Mouse (Mus musculus) intestine, embryonic 14.5 days (tissue): Measurements from ENCODE around the gene Nuak1. TPM values are rescaled to one million over a fixed set of nuclear protein-coding genes. Genes with fewer than 3 reads are reported as not detected.
"Not testable (repeated sequence)": the region's sequence is repeated elsewhere in the genome, so short reads cannot be mapped to it uniquely, and the experiment has no call there.

Experiments used
- ATAC-seq: fragments of 200-750 bp; cut with Nextera tagmentation; replicated peaks from 2 replicates; pipeline ENCODE4 v1.8.0; 2017; ENCODE audit warnings: low read depth, moderate number of reproducible peaks, moderate TSS enrichment, moderate library complexity; ENCODE audit not compliant: low FRiP score, low TSS enrichment
- DNase-seq: peaks from one replicate; pipeline ENCODE4 v3.0.0-alpha.2; 2018; ENCODE audit warnings: low spot score
- H3K27ac ChIP-seq: fragments of 300-500 bp; sonication (generic); 2 replicates; pipeline ENCODE4 v1.5.1; 2014; ENCODE audit warnings: low read depth, mild to moderate bottlenecking, control low read depth
- H3K27me3 ChIP-seq: fragments of 300-500 bp; sonication (generic); replicated peaks from 2 replicates; pipeline ENCODE4 v1.6.1; 2014; ENCODE audit warnings: low read length, control low read depth; ENCODE audit not compliant: control insufficient read depth, insufficient read depth
- H3K36me3 ChIP-seq: fragments of 300-500 bp; sonication (generic); 2 replicates; pipeline ENCODE4 v1.6.1; 2014; ENCODE audit warnings: low read length, control low read depth; ENCODE audit not compliant: control insufficient read depth, insufficient read depth
- H3K4me1 ChIP-seq: fragments of 300-500 bp; sonication (generic); replicated peaks from 2 replicates; pipeline ENCODE4 v1.6.1; 2014; ENCODE audit warnings: low read length, control low read depth, mixed read lengths; ENCODE audit not compliant: control insufficient read depth, insufficient read depth
- H3K4me2 ChIP-seq: fragments of 300-500 bp; sonication (generic); 2 replicates; pipeline ENCODE4 v1.6.1; 2014; ENCODE audit warnings: low read length
- H3K4me3 ChIP-seq: fragments of 300-500 bp; sonication (generic); 2 replicates; pipeline ENCODE4 v1.5.1; 2014; ENCODE audit warnings: low read depth, low read length, control low read depth, mixed read lengths
- H3K9ac ChIP-seq: fragments of 300-500 bp; sonication (generic); 2 replicates; pipeline ENCODE4 v1.6.1; 2014; ENCODE audit warnings: mild to moderate bottlenecking, low read length
- H3K9me3 ChIP-seq: fragments of 300-500 bp; sonication (generic); 2 replicates; pipeline ENCODE4 v1.6.1; 2016; ENCODE audit warnings: low read length, control low read depth; ENCODE audit not compliant: control insufficient read depth
- WGBS: fragments of 180-500 bp; shearing (Covaris S2); extraction: QIAGEN DNeasy Blood & Tissue Kit; methylation state at CpG from one replicate; pipeline ENCODE4 v1.1.7; 2014; 5-methylcytosine and 5-hydroxymethylcytosine counted together
- polyA plus RNA-seq: library from polyadenylated mRNA; unstranded; fragments of >200 nt; fragmentation: Nextera tagmentation; extraction: Ambion mirVana; gene quantifications from 2 replicates; pipeline ENCODE4 v1.2.1, GENCODE M21; 2014

The Nuak1 gene
- polyA plus RNA-seq = 0.93 and 1.2 TPM in 2 replicates

- Histone ChIP-seq H3K4me3 (peak within 1 kb of the TSS; percentile 64), H3K27ac (peak within 1 kb of the TSS; percentile 93), H3K9me3 (no peaks in the 10 kb centered on the region), H3K4me1 (peaks cover 23% of the 10 kb centered on the region), H3K27me3 (no peaks in the 10 kb centered on the region), H3K4me2 (peak within 1 kb of the TSS; percentile 78), H3K36me3 (no peaks in the 10 kb centered on the region), H3K9ac (peak within 1 kb of the TSS; percentile 92)
- peak; percentile 85 for ATAC-seq
- 1% methylated on average over 48 of the region's 94 CpGs for WGBS
- peak; percentile 89 for DNase-seq
These were observed at the start of gene Nuak1 for GRCm38 (mm10) chr10:84440541-84441433. Nuak1 (minus strand) TSS chr10:84440597.

GRCm38 (mm10) chr10:84490115-84490514 is 49.7 kb upstream of the Nuak1 start:
- H3K36me3 ChIP-seq = no peaks in the 10 kb centered on the region
- no peak for ATAC-seq

GRCm38 (mm10) chr10:84488315-84488714 is 47.9 kb upstream of the Nuak1 start:
- Histone ChIP-seq H3K9me3 (0 out of 2 replicates have a peak, but pooled peaks cover 2% of the 10 kb centered on the region), H3K4me3 (no peak overlapping the region), H3K9ac (no peak overlapping the region), H3K4me2 (no peak overlapping the region), H3K27ac (no peak overlapping the region), H3K27me3 (no peaks in the 10 kb centered on the region), H3K36me3 (no peaks in the 10 kb centered on the region), H3K4me1 (no peaks in the 10 kb centered on the region)
- no peak for ATAC-seq
- WGBS = 34% methylated on average over 6 of the region's 6 CpGs
- peak; percentile 64 for DNase-seq

More at GRCm38 (mm10) chr10:84490115-84490514, 49.7 kb upstream of the Nuak1 start:
- no peak overlapping the region for H3K27ac ChIP-seq
- H3K27me3 ChIP-seq = no peaks in the 10 kb centered on the region
- no peak overlapping the region for H3K9ac ChIP-seq
- no peak overlapping the region for H3K4me3 ChIP-seq
- no peak for DNase-seq
- 83% methylated on average over 5 of the region's 5 CpGs for WGBS
- no peaks in the 10 kb centered on the region for H3K9me3 ChIP-seq
- no peak overlapping the region for H3K4me2 ChIP-seq
- H3K4me1 ChIP-seq = no peaks in the 10 kb centered on the region

GRCm38 (mm10) chr10:84484661-84485060 is 44.3 kb upstream of the Nuak1 start:
- no peak for DNase-seq
- no peak overlapping the region for H3K9ac ChIP-seq
- H3K4me3 ChIP-seq = no peak overlapping the region
- 0 out of 2 replicates have a peak, but pooled peaks cover 2% of the 10 kb centered on the region for H3K9me3 ChIP-seq
- H3K27me3 ChIP-seq = no peaks in the 10 kb centered on the region
- 50% methylated on average over 1 of the region's 1 CpGs for WGBS
- no peak for ATAC-seq
- H3K4me2 ChIP-seq = no peak overlapping the region
- H3K27ac ChIP-seq = no peak overlapping the region
- no peaks in the 10 kb centered on the region for H3K4me1 ChIP-seq
- no peaks in the 10 kb centered on the region for H3K36me3 ChIP-seq

- H3K36me3 ChIP-seq = no peaks in the 10 kb centered on the region
- DNase-seq (no peak), ATAC-seq (no peak)
- 76% methylated on average over 3 of the region's 3 CpGs for WGBS
- no peak overlapping the region for H3K9ac ChIP-seq
- H3K27ac ChIP-seq = no peak overlapping the region
- H3K4me3 ChIP-seq = no peak overlapping the region
- no peak overlapping the region for H3K4me2 ChIP-seq
- H3K9me3 ChIP-seq = 0 out of 2 replicates have a peak, but pooled peaks cover 2% of the 10 kb centered on the region
- H3K27me3 ChIP-seq = no peaks in the 10 kb centered on the region
- no peaks in the 10 kb centered on the region for H3K4me1 ChIP-seq
These were observed 43.2 kb upstream of the Nuak1 start for GRCm38 (mm10) chr10:84483553-84483952.

GRCm38 (mm10) chr10:84483069-84483468 is 42.7 kb upstream of the Nuak1 start:
- no peak overlapping the region for H3K9ac ChIP-seq
- WGBS = 83% methylated on average over 2 of the region's 2 CpGs
- H3K4me1 ChIP-seq = peaks cover 1% of the 10 kb centered on the region; the same call in 1 of the 2 replicates
- ATAC-seq = no peak
- H3K36me3 ChIP-seq = no peaks in the 10 kb centered on the region
- no peaks in the 10 kb centered on the region for H3K27me3 ChIP-seq
- H3K4me2 ChIP-seq = no peak overlapping the region
- no peak overlapping the region for H3K27ac ChIP-seq
- H3K9me3 ChIP-seq = 0 out of 2 replicates have a peak, but pooled peaks cover 2% of the 10 kb centered on the region
- DNase-seq = no peak
- H3K4me3 ChIP-seq = no peak overlapping the region

GRCm38 (mm10) chr10:84482418-84482817 is 42.0 kb upstream of the Nuak1 start:
- H3K27me3 ChIP-seq, DNase-seq, H3K9ac ChIP-seq, ATAC-seq, H3K4me3 ChIP-seq, H3K4me1 ChIP-seq, H3K36me3 ChIP-seq, H3K27ac ChIP-seq, H3K4me2 ChIP-seq, H3K9me3 ChIP-seq: not testable (repeated sequence)
- WGBS = 91% methylated on average over 15 of the region's 15 CpGs

GRCm38 (mm10) chr10:84481327-84481671 is 40.9 kb upstream of the Nuak1 start:
- Histone ChIP-seq H3K4me3 (no peak overlapping the region), H3K27me3 (no peaks in the 10 kb centered on the region), H3K9me3 (0 out of 2 replicates have a peak, but pooled peaks cover 2% of the 10 kb centered on the region), H3K4me2 (no peak overlapping the region), H3K9ac (no peak overlapping the region), H3K36me3 (no peaks in the 10 kb centered on the region), H3K27ac (no peak overlapping the region), H3K4me1 (peaks cover 11% of the 10 kb centered on the region)
- no peak for ATAC-seq
- 58% methylated on average over 5 of the region's 5 CpGs for WGBS
- DNase-seq = no peak
